Mouse (Mus musculus): ENCODE results near the gene Tmem45b.
A peak's percentile ranks its signal among the peaks of the same experiment; 100 is the strongest.

Tmem45b gene

GRCm38 (mm10) chr9:31404311-31404710 lies 60.0 kb downstream of the Tmem45b start:
- DNase-seq (ENCODE audit: low read depth, low spot score): no peak

GRCm38 (mm10) chr9:31400441-31400840 lies 63.8 kb downstream of the Tmem45b start:
- peak; percentile 58 for DNase-seq (ENCODE audit: low read depth, low spot score)

- no peak for DNase-seq (ENCODE audit: low read depth, low spot score)
Measured at GRCm38 (mm10) chr9:31387206-31387605, 77.1 kb downstream of the Tmem45b start.

- no peak for DNase-seq (ENCODE audit: low read depth, low spot score)
Measured at GRCm38 (mm10) chr9:31386368-31387180, 77.7 kb downstream of the Tmem45b start.

GRCm38 (mm10) chr9:31385947-31386354 lies 78.3 kb downstream of the Tmem45b start, which contains the start of gene Nfrkb:
TSS of gene Nfrkb (plus strand) at chr9:31386192.
- DNase-seq (ENCODE audit: low read depth, low spot score): peak; percentile 93

- no peak for DNase-seq (ENCODE audit: low read depth, low spot score)
Measured at GRCm38 (mm10) chr9:31385500-31385869, 78.8 kb downstream of the Tmem45b start.

- DNase-seq (ENCODE audit: low read depth, low spot score): no peak
Measured at GRCm38 (mm10) chr9:31384786-31385499, 79.3 kb downstream of the Tmem45b start.

GRCm38 (mm10) chr9:31376661-31377060 lies 87.6 kb downstream of the Tmem45b start:
- peak; percentile 62 for DNase-seq (ENCODE audit: low read depth, low spot score)
